Mouse (Mus musculus) erythroblast, embryonic 14.5 days (primary cell): ENCODE measurements around the gene Nip7.

Source experiments
- GATA1 ChIP-seq: IDR thresholded peaks from 2 replicates; pipeline ENCODE4 v1.6.1; 2012; ENCODE audit warnings: low read length, inconsistent platforms, mixed read lengths
- TAL1 ChIP-seq: IDR thresholded peaks from 3 replicates; pipeline ENCODE4 v1.6.1; 2012; ENCODE audit warnings: low read length, inconsistent platforms, mixed read lengths

- TF ChIP-seq GATA1: no peak
- TF ChIP-seq TAL1: no peak
Measured at GRCm38 (mm10) chr8:107095717-107096365, 39.2 kb downstream of the Nip7 start.
